Mouse (Mus musculus): ENCODE data around the gene Serinc4.

- TF ChIP-seq HCFC1 (IDR thresholded peaks at IDR 0.05; ENCODE audit: low read depth, low read length) (no peak), CTCF (IDR thresholded peaks at IDR 0.05 in 2 of 3, conservative IDR thresholded peaks at IDR 0.05 in 1 of 3; ENCODE audit: control insufficient read depth in 1 of 3, insufficient read depth in 1 of 3, low read depth in 2 of 3, low read length in 3 of 3, poor library complexity in 1 of 3, severe bottlenecking in 1 of 3) (no peak), GABPA (IDR thresholded peaks at IDR 0.05; ENCODE audit: low read depth, low read length) (no peak), POLR2A (IDR thresholded peaks at IDR 0.05; ENCODE audit: control insufficient read depth in 1 of 2, insufficient read depth in 1 of 2, low read depth in 1 of 2, low read length in 2 of 2, poor library complexity in 1 of 2) (no peak), E2F4 (IDR thresholded peaks at IDR 0.05; ENCODE audit: borderline replicate concordance, low read depth, low read length) (no peak), USF2 (IDR thresholded peaks at IDR 0.05; ENCODE audit: borderline replicate concordance in 1 of 2, insufficient read depth in 1 of 2, low read depth in 1 of 2, low read length in 2 of 2) (no peak)
Observed at GRCm38 (mm10) chr2:121443068-121443349, 13.6 kb downstream of the Serinc4 start.
